Mouse (Mus musculus): ENCODE data around the gene Arsg.

Gene Arsg

GRCm38 (mm10) chr11:109468133-109468532 lies 5.0 kb upstream of the Arsg start:
- 57% methylated on average over 5 of the region's 5 CpGs for WGBS

- WGBS: 80% methylated on average over 9 of the region's 9 CpGs
Measured at GRCm38 (mm10) chr11:109470170-109470569, 3.0 kb upstream of the Arsg start.

- WGBS: 47% methylated on average over 15 of the region's 15 CpGs
Measured at GRCm38 (mm10) chr11:109470921-109471861, 2.0 kb upstream of the Arsg start.

- 1% methylated on average over 33 of the region's 33 CpGs for WGBS
Measured at GRCm38 (mm10) chr11:109472171-109472691, 943 bp upstream of the Arsg start.

DNA sequence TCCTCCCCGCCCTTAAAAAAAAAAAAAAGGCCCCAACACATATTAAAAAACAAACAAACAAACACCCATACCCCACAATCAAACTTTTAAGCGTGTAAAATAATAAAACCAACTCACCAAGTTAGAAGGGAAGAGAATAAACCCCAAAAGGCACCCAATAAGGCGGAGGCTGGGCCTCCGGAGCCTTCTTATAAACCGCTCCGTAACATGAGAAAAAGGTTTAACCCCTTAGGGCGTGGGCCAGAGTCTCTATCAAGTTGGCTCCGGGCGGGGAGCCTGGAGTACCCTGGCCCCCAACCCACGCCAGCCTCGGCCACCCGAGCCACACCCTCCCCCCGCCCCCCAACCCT lies 378 bp upstream of the Arsg start:
- WGBS: 1% methylated on average over 12 of the region's 13 CpGs

- 6% methylated on average over 14 of the region's 14 CpGs for WGBS
Measured at GRCm38 (mm10) chr11:109474086-109474742, 1.0 kb downstream of the Arsg start.

DNA sequence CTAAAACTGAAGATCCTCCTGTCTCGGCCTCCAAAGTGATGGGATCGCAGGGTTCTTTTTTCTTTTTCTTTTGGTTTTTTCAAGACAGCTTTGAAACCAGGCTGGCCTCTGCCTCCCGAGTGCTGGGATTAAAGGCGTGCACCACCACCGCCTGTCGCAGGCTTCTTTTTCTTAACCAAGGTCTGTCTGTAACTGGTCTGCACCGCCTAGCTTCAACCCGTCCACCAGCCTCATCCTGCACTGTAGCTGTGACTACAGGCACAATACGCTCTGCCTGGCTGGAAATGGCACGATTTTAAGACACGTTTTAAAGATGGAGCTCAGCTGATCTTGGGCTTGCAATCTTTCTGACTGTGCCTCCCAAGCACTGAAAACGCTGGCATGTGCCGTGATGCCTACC lies 1.7 kb downstream of the Arsg start:
- 86% methylated on average over 13 of the region's 13 CpGs for WGBS

DNA sequence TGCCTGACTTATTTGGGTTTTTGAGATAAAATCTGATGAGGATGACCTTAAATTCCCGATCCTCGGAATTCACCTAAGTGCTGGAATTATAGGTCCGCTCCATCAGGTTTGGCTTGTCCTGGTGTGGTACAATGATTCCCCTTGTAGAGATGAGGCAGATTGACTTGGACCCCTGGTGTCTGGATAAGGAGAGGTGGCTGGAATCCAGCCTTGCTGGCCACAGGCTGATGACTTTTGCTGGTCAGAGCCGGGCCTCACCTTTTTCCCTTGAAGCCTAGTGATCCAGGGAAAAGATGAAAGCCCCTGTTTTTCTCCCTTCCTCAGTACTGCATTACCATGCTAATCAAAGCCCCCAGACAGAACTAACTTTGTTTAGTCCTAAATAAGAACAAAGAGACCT lies 2.5 kb downstream of the Arsg start:
- WGBS: 92% methylated on average over 4 of the region's 4 CpGs

DNA sequence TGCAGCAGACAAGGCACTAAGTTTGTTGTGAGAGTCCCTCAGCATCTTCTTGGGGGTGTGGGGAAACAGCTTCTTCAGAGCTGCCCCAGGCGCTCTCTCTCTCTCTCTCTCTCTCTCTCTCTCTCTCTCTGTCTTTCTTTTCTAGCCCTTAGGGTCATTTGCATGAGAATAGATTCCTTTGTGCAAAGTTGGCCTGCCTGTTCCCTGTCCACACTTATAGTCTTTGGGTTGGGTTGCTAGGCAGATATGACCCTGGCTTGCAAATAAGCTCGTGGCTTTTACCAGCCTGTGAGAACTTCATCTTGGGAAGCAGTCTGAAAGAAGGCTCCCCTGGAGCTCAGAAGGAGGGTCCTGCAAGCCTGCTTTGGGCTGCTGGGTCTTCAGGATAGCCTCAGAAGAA lies 3.1 kb downstream of the Arsg start:
- WGBS: 66% methylated on average over 2 of the region's 2 CpGs

DNA sequence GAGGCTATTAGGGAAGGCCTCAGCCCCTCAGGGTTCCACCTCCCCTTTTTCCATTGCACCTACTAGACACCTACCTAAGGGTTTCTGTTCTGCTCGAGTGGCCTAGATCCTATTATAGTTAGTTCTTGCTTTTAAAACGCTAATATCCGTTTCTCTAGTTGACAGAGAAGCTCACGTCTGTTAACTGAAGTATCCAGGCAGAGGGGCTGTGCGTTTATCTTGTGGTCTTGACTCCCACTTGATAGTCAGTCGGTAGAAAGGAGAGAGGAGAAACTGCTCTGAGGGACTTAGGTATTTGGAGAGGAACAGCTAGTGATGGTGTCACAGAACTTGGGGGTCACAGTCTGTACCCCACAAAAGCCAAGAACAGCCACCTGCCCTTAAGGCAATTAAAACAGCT lies 3.5 kb downstream of the Arsg start:
- 80% methylated on average over 6 of the region's 6 CpGs for WGBS

DNA sequence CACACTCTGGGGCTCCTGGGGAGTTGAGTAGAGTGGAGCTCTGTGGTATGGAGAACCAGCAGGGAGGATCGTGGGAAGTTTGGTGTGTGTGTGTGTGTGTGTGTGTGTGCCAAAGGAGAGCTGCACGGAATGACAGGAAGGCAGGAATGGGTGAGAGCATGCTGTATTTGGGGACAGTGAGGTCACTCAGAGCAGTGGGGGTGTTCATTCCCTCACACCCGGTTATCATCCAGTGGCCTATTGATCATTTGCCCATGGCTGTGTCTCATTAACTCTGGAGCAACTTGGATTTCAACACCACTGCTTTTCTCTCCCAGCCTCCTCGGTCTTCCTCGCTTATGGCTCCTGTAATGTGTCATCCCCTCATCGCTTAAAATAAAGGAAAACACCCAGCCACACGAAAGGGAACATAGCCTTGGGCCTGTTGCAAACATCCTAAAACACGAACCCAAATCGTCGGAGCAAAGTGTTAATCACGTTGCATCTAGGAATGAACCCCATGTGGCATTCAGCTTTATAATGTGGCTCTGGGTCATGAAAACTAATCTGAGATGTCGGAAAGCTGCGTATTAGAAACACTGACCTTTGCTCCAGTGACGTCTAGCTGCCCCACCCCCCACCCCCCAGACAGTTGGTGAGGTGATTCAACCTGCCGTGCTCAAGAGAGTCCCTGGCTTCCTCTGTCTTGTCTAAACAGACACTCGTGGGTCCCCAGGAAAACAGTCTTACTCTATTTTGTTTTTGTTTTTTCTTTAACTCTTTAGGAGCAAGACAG lies 4.6 kb downstream of the Arsg start:
- 67% methylated on average over 16 of the region's 16 CpGs for WGBS

DNA sequence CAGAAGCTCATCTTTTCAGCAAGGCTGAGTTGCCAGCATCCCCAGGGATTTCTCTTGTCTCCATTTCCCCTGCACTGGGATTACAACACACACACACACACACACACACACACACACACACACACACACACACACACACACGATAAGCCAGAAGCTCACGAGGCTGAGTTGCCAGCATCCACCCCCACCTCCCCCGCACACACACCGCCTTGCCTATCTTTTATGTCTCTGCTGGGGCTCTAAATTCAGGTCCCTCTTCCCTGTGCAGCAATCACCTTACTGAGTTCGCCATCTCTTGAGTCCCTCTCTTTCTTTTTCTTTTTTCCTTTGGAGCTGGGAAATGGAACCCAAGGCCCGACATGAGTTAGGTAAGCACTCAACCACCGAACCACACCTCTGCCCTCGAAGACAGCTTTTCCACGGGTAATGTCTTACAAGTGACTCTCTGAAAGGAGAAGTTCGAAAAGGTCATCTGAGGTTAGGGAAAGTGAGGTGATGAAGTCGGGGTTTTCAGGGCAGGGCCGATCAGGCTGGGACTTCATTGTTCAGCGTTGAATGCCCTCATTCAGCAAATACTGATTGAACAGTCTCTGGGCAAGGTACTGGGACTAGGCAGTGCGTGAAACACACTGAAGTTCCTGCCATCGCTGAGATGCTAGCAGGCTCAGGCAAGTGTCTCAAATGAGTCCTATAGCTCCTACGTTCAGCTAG lies 6.6 kb downstream of the Arsg start:
- 60% methylated on average over 16 of the region's 16 CpGs for WGBS

DNA sequence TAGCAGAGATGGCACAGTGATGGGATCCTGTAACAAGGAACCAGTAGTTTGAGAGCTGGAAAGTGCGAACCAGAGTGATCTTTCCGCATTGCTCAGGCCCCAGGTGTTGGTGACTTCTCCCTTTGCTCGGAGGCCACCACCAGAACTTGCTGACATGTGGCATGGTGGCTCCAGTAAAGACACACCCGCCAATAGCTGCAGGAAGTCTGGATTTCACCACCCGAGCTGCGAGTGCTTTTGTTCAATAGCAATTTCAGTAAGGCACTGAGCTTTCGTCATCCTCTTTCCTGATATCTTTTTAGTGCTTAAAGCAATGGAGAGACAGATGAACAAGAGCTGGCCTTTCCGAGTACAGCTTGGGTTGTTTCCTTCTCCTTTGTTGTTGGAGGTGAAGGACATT lies 7.3 kb downstream of the Arsg start:
- 81% methylated on average over 8 of the region's 8 CpGs for WGBS

- 78% methylated on average over 15 of the region's 15 CpGs for WGBS
Measured at GRCm38 (mm10) chr11:109485398-109486045, 12.3 kb downstream of the Arsg start.

DNA sequence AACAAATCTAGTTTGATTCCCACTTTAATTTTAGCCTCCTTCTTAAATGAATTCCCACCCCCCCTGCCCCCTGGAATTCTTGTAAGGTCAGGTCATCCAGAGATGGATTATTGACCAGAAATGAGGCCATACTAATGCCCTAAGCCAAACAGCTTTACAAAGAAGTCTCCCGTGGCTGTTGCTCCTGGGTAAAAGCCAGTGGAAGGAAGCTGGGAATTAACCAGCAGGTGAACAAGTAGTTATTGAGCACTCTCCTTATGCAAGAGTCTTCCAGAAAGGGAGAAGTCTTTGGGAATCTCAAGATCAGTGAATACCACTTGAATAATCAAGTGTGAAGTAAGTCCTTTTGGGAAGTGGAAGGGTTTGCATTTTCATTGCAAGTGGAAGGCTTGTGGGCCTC lies 13.9 kb downstream of the Arsg start:
- WGBS: 45% methylated on average over 1 of the region's 1 CpGs

DNA sequence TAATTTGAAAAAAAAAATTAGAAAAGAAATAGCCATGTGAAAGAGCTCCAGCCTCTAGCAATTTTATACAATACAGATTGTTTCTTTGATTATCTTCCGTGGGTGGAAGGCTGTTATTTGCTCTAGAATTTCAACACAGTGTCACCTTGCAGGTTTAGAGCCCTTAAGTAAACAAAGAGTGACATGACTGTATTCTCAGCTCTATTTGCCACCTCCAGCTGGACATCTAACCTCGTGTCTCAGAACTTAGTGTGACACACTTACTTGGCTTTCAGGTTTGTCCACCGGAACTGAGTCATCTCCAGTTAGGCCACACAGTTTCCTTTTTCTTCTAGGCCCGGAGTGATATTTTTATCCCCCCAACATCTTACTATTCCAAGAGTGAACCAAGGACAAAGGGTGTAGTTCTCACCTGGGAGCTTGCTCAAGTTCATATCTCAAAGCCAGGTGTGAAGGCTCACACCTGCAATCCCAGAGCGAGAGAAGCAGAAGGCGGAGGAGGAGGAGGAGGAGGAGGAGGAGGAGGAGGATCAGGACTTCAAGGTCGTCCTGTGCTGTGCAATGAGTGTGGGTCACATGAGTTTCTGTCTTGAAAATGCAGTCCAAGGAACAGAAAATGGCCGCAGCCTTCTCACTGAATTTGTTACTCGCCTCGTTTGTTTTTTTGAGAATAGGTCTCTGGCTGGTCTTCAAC lies 15.0 kb downstream of the Arsg start:
- 75% methylated on average over 10 of the region's 10 CpGs for WGBS

DNA sequence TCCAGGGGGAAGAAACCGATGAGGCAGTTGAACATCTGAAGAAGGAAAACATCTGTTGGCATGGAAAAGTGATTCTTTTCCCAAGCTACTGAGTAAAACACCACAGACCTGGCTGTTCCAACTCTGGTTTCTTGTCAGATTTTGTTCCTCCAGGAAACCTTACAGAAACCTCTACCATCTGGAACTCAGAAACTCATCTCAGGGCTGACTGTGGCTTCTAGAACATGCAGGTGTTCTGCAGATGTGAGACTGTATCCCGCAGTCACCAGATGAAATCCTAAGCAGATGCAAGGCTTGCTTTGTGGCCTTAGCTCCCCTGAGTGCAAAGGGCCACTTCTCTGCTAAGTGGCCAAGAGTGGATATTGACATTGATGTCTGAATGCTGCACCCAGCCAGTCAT lies 16.6 kb downstream of the Arsg start:
- 89% methylated on average over 2 of the region's 2 CpGs for WGBS

DNA sequence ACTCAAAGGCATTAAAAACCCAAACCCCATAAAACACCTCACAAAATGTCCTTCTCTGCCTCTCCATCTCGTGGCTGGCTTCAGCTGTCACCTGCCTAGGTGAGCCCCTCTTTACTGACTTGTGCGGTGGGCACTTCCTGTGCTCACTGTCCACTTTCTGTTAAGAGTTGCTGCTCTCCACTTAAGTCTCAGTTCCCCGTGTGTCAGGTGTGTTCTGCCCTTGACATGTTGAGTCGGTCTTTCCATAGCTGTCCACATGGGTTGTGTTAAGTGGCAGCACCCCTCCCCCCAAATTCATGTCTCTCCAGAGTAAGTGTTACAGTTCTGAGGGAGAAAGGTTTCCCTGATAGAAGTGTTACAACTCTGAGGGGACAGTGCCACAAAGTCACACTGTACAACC lies 18.7 kb downstream of the Arsg start:
- WGBS: 89% methylated on average over 4 of the region's 4 CpGs

GRCm38 (mm10) chr11:109492847-109493464 lies 19.8 kb downstream of the Arsg start:
- WGBS: 76% methylated on average over 8 of the region's 8 CpGs

Measured in cerebral cortex, adult 2 months (tissue).